Mouse (Mus musculus) urinary bladder, adult 2 months (tissue): ENCODE data around the gene Akap8l. TPM values are rescaled to one million over a fixed set of nuclear protein-coding genes. Genes with fewer than 3 reads are reported as not detected.

Source experiments
- DNase-seq: peaks from one replicate; pipeline ENCODE4 v3.0.0; 2022; ENCODE audit warnings: low spot score
- polyA plus RNA-seq: library from polyadenylated mRNA; depleted of rRNA; stranded (reverse); fragments of >200 nt; gene quantifications from 2 replicates; pipeline ENCODE4 v1.2.3, GENCODE M21; 2012

The Akap8l gene
- polyA plus RNA-seq, 1 experiment = 154 TPM

GRCm38 (mm10) chr17:32358192-32358942 lies 8.0 kb upstream of the Akap8l start:
- no peak for DNase-seq

DNA sequence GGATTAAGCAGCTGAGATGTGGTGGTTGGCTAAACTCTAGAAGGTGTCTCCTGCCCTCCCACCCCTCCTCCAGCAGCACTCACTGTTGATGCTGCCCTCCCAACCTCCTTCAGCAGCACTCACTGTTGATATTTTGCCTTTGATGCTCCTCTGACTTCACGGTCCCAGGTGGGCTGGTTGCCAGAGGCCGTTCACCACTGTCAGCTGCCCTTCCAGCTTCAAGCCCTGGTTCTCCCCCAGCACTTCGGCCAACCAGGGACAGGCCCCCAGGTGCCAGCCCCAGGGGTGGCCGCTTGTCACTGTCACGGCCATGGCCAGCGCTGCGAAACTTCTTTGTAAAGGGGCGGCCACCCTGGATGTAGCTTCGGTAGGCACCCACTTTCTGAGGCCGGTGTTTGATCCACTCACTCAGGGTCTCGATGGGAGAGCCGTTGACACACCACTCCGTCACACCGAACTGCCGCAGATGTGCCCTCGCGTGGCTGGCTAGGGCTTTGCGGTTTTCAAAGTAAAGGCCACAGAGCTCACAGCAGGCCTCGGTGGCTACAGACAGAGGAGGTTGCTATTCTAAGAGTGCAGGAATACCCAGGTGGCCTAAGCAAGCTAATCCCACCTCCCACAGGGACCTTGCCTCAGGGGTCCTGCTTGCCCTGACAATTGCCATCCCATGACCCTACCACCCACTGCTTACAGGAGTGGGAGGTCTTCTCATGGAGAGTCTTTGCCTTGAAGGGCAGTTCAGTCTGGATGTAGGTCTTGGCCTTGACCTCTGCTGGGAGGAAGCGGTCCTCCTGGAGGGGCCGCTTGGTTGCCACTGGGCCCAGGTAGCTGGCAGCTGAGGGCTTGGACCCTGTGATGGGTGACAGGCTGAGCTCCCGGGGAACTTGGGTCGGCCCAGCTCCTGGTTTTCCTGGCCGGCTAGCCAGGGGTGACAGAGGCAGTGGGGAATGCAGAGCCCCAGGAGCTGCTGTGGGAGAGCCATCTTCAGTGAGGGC lies 6.7 kb upstream of the Akap8l start:
- DNase-seq = no peak

DNA sequence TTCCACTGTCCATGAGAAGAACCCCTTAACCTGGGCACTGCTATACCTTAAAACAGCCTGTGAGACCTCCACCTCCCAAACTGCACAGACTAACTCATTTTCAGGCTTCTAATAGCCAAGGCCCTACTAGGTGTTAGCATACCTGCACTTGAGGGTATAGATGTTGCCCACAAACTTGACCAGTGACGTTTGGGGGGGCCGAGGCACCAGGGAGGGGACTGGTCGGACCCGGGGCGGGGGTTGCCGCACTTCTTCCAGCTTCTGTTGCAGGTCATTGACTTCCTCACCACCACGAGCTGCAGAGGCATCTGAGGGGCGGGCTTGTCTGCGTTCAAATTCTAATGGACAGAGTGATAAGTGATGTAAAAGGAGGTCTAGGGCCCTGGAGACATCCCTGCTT lies 5.9 kb upstream of the Akap8l start:
- DNase-seq = no peak

GRCm38 (mm10) chr17:32355031-32355430 lies 4.6 kb upstream of the Akap8l start:
- DNase-seq = no peak

DNA sequence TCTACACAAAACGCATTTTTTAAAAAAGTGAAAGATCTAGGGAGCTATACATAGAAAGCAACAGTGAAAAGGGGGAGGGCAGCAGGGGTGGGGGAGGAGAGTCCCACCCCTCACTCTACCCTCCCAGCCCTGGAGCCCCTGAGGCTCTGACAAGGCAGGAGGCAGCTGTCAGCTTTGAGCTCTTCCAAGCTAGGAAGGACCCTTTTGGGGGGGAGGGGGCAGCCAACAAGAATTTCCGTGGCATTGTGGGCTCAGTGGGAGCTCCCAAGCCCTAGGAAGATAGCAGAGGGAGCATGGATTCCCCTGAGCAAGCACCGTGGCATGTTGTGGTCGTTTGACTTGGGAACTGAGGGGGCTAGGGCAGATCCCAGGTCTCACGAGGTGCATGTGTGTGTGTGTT lies 3.8 kb upstream of the Akap8l start:
- DNase-seq = no peak

DNA sequence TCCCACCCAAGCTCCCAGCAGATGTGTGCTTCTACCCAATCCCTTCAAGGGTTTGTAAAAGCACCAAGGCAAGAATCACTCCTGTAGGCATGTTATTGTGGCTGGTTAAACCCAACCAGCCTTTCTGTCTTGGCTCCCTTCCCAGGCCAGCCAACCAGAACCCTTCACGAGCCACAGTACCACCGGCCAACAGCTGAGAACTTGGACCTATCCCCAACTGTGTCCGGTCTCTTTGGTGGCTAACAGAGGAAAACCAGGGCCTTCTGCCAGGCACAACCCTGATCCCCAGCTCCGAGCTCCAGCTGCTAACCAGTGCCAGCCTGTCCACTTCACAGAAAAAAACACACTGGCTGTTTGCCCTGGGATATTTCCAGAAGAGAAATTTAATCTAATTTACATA lies 3.3 kb upstream of the Akap8l start:
- no peak for DNase-seq

- DNase-seq = no peak
These were observed 1.3 kb upstream of the Akap8l start for GRCm38 (mm10) chr17:32351726-32352125.

GRCm38 (mm10) chr17:32351269-32351668 lies 862 bp upstream of the Akap8l start:
- no peak for DNase-seq

- DNase-seq = no peak
These were observed 491 bp downstream of the Akap8l start for GRCm38 (mm10) chr17:32349851-32350381.

GRCm38 (mm10) chr17:32349037-32349732 lies 1.2 kb downstream of the Akap8l start:
- no peak for DNase-seq

- DNase-seq = no peak
These were observed 2.0 kb downstream of the Akap8l start for GRCm38 (mm10) chr17:32348406-32348805.

DNA sequence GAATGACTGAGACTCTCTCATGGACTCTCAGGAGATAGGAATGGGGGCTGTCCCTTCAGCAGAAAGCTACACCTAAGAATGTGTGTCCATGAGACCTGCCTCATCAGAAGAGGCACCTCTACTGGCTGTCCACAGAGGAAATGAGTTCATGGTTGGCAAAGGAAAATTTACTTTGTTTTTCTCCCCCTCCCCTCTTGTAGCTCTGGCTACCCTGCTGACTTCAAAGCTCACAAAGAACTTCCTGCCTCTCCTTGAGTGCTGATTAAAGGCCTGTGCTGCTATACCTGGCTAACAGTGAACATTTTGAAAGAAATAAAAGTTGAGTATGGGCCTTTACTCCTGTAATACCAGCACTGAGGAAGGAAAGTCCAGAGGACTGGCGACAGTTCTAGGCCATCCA lies 9.3 kb downstream of the Akap8l start:
- DNase-seq = no peak

DNA sequence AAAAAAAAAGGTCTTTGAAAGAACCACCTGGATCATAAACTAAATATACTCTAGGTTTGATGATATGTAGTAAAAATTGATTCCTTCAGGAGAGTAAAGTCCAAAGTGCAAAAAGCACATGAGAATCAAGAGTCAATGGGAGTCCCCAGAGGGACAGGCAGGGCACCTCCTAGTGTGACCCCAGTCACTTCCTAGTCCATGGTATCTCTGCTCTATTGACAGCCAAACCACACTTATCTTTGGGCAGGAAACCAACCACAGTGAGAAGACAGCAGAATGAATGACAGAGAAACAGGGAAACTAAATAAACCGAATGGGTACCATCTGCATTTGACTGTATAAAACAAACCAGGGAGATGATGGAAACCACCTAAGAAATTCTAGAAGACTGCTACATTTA lies 10.3 kb downstream of the Akap8l start:
- no peak for DNase-seq

GRCm38 (mm10) chr17:32335869-32336268 lies 14.5 kb downstream of the Akap8l start:
- no peak for DNase-seq

GRCm38 (mm10) chr17:32334921-32335320 lies 15.5 kb downstream of the Akap8l start:
- DNase-seq = no peak

DNA sequence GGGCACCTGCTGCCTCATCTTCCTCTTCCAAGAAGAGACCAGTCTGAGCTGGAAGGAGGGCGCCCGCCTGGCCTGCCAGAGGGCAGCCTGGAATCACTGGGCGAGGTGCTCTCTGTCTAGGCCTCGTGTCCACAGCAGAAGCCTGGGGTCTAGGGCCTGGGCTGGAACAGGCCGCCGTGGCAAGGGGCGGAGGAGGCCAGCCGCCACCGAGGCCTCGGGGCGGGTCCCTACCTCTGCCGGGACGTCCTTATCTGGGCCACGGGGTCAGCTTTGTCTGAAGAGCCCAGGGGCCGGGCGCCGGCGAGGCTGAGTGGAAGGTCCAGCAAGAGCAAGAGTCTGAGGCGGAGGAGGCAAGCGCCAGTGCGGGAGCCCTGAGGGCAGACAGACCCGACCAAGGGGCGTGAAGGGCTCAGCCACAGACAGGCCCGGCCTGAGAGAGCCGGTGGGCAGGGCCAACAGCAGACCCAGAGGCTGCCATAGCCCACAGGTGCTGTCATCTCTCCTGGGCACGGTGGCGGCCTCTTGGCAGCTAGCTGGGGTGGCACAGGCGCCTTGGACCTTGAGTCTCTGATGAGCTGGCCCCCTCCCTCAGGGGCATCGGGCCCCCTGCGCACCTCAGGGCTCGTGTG lies 16.6 kb downstream of the Akap8l start:
- DNase-seq = no peak

GRCm38 (mm10) chr17:32327501-32327900 lies 22.9 kb downstream of the Akap8l start:
- no peak for DNase-seq

DNA sequence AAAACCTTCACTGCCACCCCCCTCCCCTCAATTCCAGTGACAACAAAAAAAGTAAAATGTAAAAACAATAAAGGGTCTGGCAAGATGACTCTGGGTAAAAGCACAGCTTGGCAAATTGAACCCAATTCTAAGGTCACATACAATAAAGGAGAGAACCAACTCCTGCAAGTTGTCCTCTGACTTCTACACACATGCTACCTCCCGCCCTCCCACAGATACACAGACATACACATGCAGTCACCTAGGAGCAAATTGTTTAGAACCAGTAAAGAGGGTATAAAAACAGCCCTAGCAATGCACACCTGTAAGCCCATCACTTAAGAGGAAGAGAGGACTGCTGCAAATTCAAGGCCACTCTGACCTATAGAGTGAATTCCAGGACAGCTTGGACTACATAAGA lies 27.6 kb downstream of the Akap8l start:
- DNase-seq = no peak

DNA sequence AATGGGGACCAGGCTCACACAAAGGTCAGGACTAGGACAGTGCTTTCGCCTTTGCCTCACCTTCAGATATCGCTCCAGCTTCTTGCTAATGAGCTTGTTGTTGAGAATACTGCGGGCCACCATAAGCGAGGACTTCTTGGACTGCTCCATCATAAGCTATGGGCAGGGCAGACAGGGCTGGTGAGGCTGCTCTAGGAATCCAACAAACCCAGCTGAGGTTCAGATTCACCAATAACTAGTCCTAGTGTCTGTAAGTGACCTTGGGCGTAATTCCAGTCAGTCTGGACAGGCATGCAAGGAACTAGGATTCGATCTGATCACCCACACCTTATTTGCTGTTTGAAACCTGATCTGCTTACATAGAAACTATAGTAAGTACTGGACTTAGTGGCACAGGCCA lies 28.6 kb downstream of the Akap8l start:
- DNase-seq = no peak

DNA sequence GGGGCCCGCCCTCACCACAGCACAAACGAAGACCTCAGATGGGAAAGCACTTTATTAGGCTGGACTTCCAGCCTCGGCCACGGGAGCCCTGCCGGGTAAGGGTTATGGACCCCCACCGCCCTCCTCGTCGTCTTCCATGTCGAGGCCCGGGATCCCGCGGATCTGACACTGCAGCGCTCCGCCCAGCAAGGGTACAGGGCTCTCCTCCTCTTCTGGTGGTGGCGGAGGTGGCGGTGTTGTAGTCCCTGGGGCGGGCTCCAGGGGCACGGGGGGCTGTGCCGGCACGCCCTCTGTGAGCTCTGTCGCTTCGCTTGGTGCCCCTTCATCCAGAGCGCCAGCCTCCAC lies 29.0 kb downstream of the Akap8l start:
- no peak for DNase-seq

- DNase-seq = peak; percentile 89
These were observed 29.6 kb downstream of the Akap8l start, which contains the start of gene Akap8 for GRCm38 (mm10) chr17:32320597-32321389. TSS of gene Akap8 (minus strand) at chr17:32321238.
